Comparison of ENCODE assay signal across 18 mouse cellular contexts in the genomic region with DNA sequence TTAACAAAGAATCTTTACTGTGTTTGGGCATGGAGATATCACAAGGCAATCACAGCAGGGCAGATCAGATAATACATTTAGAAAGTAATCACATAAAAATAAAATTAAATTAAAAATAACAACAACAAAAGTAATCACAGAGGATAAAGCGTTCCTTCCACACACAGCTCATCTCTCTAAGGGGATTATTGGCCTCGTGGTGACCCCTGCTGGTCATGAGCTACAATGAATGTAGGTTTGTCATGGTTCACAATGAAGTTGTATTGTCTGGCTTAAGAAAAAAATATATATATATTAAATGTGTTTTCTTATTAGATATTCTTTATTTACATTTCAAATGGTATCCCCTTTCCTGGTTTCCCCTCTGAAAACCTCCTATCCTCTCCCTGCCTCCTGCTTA.
DNase-seq lines count a peak whose midpoint lies in the region; ATAC-seq and TF ChIP-seq lines count a peak whose summit lies in the region.
"Had no signal": no experiment of that assay in that cellular context is flagged by ENCODE, and none has a peak within 500 bp of the region (broad histone marks: within the 10 kb centered on the region; RNA-seq: fewer than 3 reads in every experiment).

No protein-coding gene starts in this region.

- H3K9me3 ChIP-seq in heart, embryonic 12.5 days (replicated peaks): peaks cover 16% of the 10 kb centered on the region
- peaks cover 23% of the 10 kb centered on the region for H3K9me3 ChIP-seq in midbrain, embryonic 13.5 days
- peaks cover 4% of the 10 kb centered on the region; the same call in 1 of the 2 replicates for H3K9me3 ChIP-seq in kidney, embryonic 15.5 days (replicated peaks)
- H3K9me3 ChIP-seq: liver, embryonic 13.5 days had no signal

- no peak for TF ChIP-seq CTCF in lung, adult 2 months (IDR thresholded peaks at IDR 0.05; ENCODE audit: insufficient read depth, low read length)

- WGBS in lung, adult 2 months: 30% methylated on average over 2 of the region's 2 CpGs
- WGBS in heart, embryonic 12.5 days: 49% methylated on average over 2 of the region's 2 CpGs
- 61% methylated on average over 2 of the region's 2 CpGs for WGBS in midbrain, embryonic 13.5 days
- whole genome bisulfite sequencing in kidney, embryonic 15.5 days: 54% methylated on average over 2 of the region's 2 CpGs

- peak; percentile 1 for DNase-seq in lung, postnatal 36 days
- no peak for DNase-seq in lung, adult 2 months
- DNase-seq in T-cell, adult 2 months (ENCODE audit: low spot score): peak; percentile 9
- peak; percentile 31 for DNase-seq in thymus, postnatal 25 days
- DNase-seq: adrenal gland, adult 2 months; cerebellum, postnatal 14 days; forebrain, postnatal 0 days; gastrocnemius, postnatal 36 days; liver, embryonic 13.5 days; midbrain, embryonic 14.5 days; right cerebral cortex, postnatal 4 days had no signal

- H3K36me3 ChIP-seq in heart, embryonic 12.5 days: no peaks in the 10 kb centered on the region
- H3K36me3 ChIP-seq in midbrain, embryonic 13.5 days: no peaks in the 10 kb centered on the region
- no peaks in the 10 kb centered on the region for H3K36me3 ChIP-seq in kidney, embryonic 15.5 days
- H3K36me3 ChIP-seq: embryonic facial prominence, embryonic 15.5 days; hindbrain, embryonic 10.5 days; limb, embryonic 12.5 days; liver, embryonic 13.5 days had no signal

- ATAC-seq in megakaryocyte, adult 5-6 weeks (ENCODE audit: poor library complexity, severe bottlenecking): peak; percentile 84
- ATAC-seq in heart, embryonic 12.5 days (ENCODE audit: insufficient number of reproducible peaks, low FRiP score): no peak
- ATAC-seq in midbrain, embryonic 13.5 days: no peak
- ATAC-seq in kidney, embryonic 15.5 days (replicated peaks; ENCODE audit: low FRiP score): no peak
- ATAC-seq: forebrain, postnatal 0 days had no signal

- no peaks in the 10 kb centered on the region for H3K27me3 ChIP-seq in heart, embryonic 12.5 days (replicated peaks)
- no peaks in the 10 kb centered on the region for H3K27me3 ChIP-seq in midbrain, embryonic 13.5 days
- H3K27me3 ChIP-seq in kidney, embryonic 15.5 days: no peaks in the 10 kb centered on the region
- H3K27me3 ChIP-seq: embryonic facial prominence, embryonic 15.5 days; limb, embryonic 12.5 days; liver, embryonic 13.5 days had no signal

- no peak overlapping the region for H3K4me3 ChIP-seq in lung, adult 2 months (replicated peaks; ENCODE audit: extremely low read depth, low read depth, low read length)
- no peak overlapping the region for H3K4me3 ChIP-seq in heart, embryonic 12.5 days
- no peak overlapping the region for H3K4me3 ChIP-seq in midbrain, embryonic 13.5 days (replicated peaks)
- no peak overlapping the region for H3K4me3 ChIP-seq in kidney, embryonic 15.5 days (replicated peaks)
- H3K4me3 ChIP-seq: embryonic facial prominence, embryonic 15.5 days; hindbrain, embryonic 10.5 days; limb, embryonic 12.5 days; liver, embryonic 13.5 days had no signal

- no peaks in the 10 kb centered on the region for H3K4me1 ChIP-seq in lung, adult 2 months (ENCODE audit: control insufficient read depth, insufficient read depth, low read length)
- no peaks in the 10 kb centered on the region for H3K4me1 ChIP-seq in heart, embryonic 12.5 days (replicated peaks)
- H3K4me1 ChIP-seq in midbrain, embryonic 13.5 days (replicated peaks): no peaks in the 10 kb centered on the region
- H3K4me1 ChIP-seq in kidney, embryonic 15.5 days: no peaks in the 10 kb centered on the region
- H3K4me1 ChIP-seq: embryonic facial prominence, embryonic 15.5 days; hindbrain, embryonic 10.5 days; limb, embryonic 12.5 days; liver, embryonic 13.5 days had no signal

- no peak for TF ChIP-seq POLR2A in lung, adult 2 months (IDR thresholded peaks at IDR 0.05; ENCODE audit: borderline replicate concordance, extremely low read depth, low read depth, low read length)

- H3K4me2 ChIP-seq in heart, embryonic 12.5 days: no peak overlapping the region
- no peak overlapping the region for H3K4me2 ChIP-seq in midbrain, embryonic 13.5 days (replicated peaks)
- H3K4me2 ChIP-seq in kidney, embryonic 15.5 days: no peak overlapping the region
- H3K4me2 ChIP-seq: embryonic facial prominence, embryonic 15.5 days; limb, embryonic 12.5 days; liver, embryonic 13.5 days had no signal

- no peak overlapping the region for H3K9ac ChIP-seq in heart, embryonic 12.5 days
- H3K9ac ChIP-seq in midbrain, embryonic 13.5 days (replicated peaks): no peak overlapping the region
- no peak overlapping the region for H3K9ac ChIP-seq in kidney, embryonic 15.5 days
- H3K9ac ChIP-seq: embryonic facial prominence, embryonic 15.5 days; forebrain, postnatal 0 days; limb, embryonic 12.5 days; liver, embryonic 13.5 days had no signal

- no peak overlapping the region for H3K27ac ChIP-seq in heart, embryonic 12.5 days (ENCODE audit: poor library complexity, severe bottlenecking)
- H3K27ac ChIP-seq in midbrain, embryonic 13.5 days: no peak overlapping the region
- no peak overlapping the region for H3K27ac ChIP-seq in kidney, embryonic 15.5 days
- H3K27ac ChIP-seq: embryonic facial prominence, embryonic 15.5 days; hindbrain, embryonic 10.5 days; limb, embryonic 12.5 days; liver, embryonic 13.5 days had no signal
